Mouse (Mus musculus) lung, postnatal 0 days (tissue): Measurements from ENCODE around the gene Nenf. TPM values are rescaled to one million over a fixed set of nuclear protein-coding genes. Genes with fewer than 3 reads are reported as not detected.

Experiments
- ATAC-seq: fragments of 200-750 bp; cut with Nextera tagmentation; 2 replicates; pipeline ENCODE4 v1.8.0; 2017; ENCODE audit warnings: moderate library complexity
- DNase-seq: peaks from one replicate; pipeline ENCODE4 v3.0.0-alpha.2; 2016; ENCODE audit warnings: low spot score
- H3K27ac ChIP-seq: fragments of 300-500 bp; sonication (generic); 2 replicates; pipeline ENCODE4 v1.5.1; 2014; ENCODE audit warnings: antibody characterized with exemption, mild to moderate bottlenecking, low read length, mixed read lengths
- H3K27me3 ChIP-seq: fragments of 300-500 bp; sonication (generic); replicated peaks from 2 replicates; pipeline ENCODE4 v1.6.1; 2014; ENCODE audit warnings: low read length, mixed read lengths; ENCODE audit not compliant: insufficient read depth
- H3K36me3 ChIP-seq: fragments of 300-500 bp; sonication (generic); 2 replicates; pipeline ENCODE4 v1.6.1; 2014; ENCODE audit warnings: low read length, mixed read lengths; ENCODE audit not compliant: insufficient read depth
- H3K4me1 ChIP-seq: fragments of 300-500 bp; sonication (generic); 2 replicates; pipeline ENCODE4 v1.6.1; 2014; ENCODE audit warnings: antibody characterized with exemption, low read depth, low read length, mixed read lengths; ENCODE audit not compliant: insufficient read depth
- H3K4me2 ChIP-seq: fragments of 300-500 bp; sonication (generic); replicated peaks from 2 replicates; pipeline ENCODE4 v1.6.1; 2014; ENCODE audit warnings: low read depth, mild to moderate bottlenecking, low read length, moderate library complexity, mixed read lengths
- H3K4me3 ChIP-seq: fragments of 300-500 bp; sonication (generic); 2 replicates; pipeline ENCODE4 v1.5.1; 2014; ENCODE audit warnings: low read depth, low read length
- H3K9ac ChIP-seq: fragments of 300-500 bp; sonication (generic); replicated peaks from 2 replicates; pipeline ENCODE4 v1.6.1; 2014; ENCODE audit warnings: low read depth, mild to moderate bottlenecking
- H3K9me3 ChIP-seq: fragments of 300-500 bp; sonication (generic); 2 replicates; pipeline ENCODE4 v1.6.1; 2016; ENCODE audit warnings: low read length, mixed read lengths
- CTCF ChIP-seq: IDR thresholded peaks from 2 replicates; pipeline ENCODE4 v1.5.1; 2016; ENCODE audit warnings: antibody characterized with exemption, mild to moderate bottlenecking
- EP300 ChIP-seq: IDR thresholded peaks from 2 replicates; pipeline ENCODE4 v1.6.1; 2016; ENCODE audit warnings: antibody characterized with exemption, mild to moderate bottlenecking, control low read depth
- WGBS: fragments of 180-500 bp; shearing (Covaris S2); extraction: QIAGEN DNeasy Blood & Tissue Kit; methylation state at CpG from one replicate; pipeline ENCODE4 v1.1.7; 2014; 5-methylcytosine and 5-hydroxymethylcytosine counted together
- polyA plus RNA-seq: library from polyadenylated mRNA; unstranded; fragments of >200 nt; fragmentation: Nextera tagmentation; extraction: Ambion mirVana; gene quantifications from 2 replicates; pipeline ENCODE4 v1.2.1, GENCODE M21; 2015

The Nenf gene
- polyA plus RNA-seq, 1 experiment from 2014 or later = 177 TPM

- H3K36me3 ChIP-seq = no peaks in the 10 kb centered on the region
- DNase-seq (peak; percentile 62), ATAC-seq (no peak)
- WGBS = 66% methylated on average over 4 of the region's 4 CpGs
- H3K27ac ChIP-seq = no peak overlapping the region
- no peaks in the 10 kb centered on the region for H3K27me3 ChIP-seq
- H3K4me1 ChIP-seq = peaks cover 10% of the 10 kb centered on the region; the same call in 1 of the 2 replicates
- H3K4me2 ChIP-seq = no peak overlapping the region
- H3K9ac ChIP-seq = no peak overlapping the region
- no peaks in the 10 kb centered on the region for H3K9me3 ChIP-seq
- TF ChIP-seq CTCF (no peak), EP300 (no peak)
- H3K4me3 ChIP-seq = no peak overlapping the region
Measured at GRCm38 (mm10) chr1:191313926-191314325, 4.1 kb downstream of the Nenf start.

GRCm38 (mm10) chr1:191313158-191313557 lies 4.8 kb downstream of the Nenf start:
- peak overlapping the region; percentile 52 for H3K9ac ChIP-seq
- peak overlapping the region; percentile 55 for H3K4me3 ChIP-seq
- no peaks in the 10 kb centered on the region for H3K27me3 ChIP-seq
- ATAC-seq (no peak), DNase-seq (peak; percentile 36)
- H3K4me2 ChIP-seq = peak overlapping the region; percentile 54
- no peaks in the 10 kb centered on the region for H3K9me3 ChIP-seq
- H3K36me3 ChIP-seq = no peaks in the 10 kb centered on the region
- 73% methylated on average over 6 of the region's 6 CpGs for WGBS
- peak overlapping the region; percentile 75 for H3K27ac ChIP-seq
- TF ChIP-seq CTCF (no peak), EP300 (no peak)
- H3K4me1 ChIP-seq = peaks cover 10% of the 10 kb centered on the region; the same call in 1 of the 2 replicates

GRCm38 (mm10) chr1:191312513-191312941 lies 5.5 kb downstream of the Nenf start:
- Histone ChIP-seq H3K4me1 (peaks cover 10% of the 10 kb centered on the region; the same call in 1 of the 2 replicates), H3K4me2 (peak overlapping the region; percentile 54), H3K9me3 (no peaks in the 10 kb centered on the region), H3K27ac (peak overlapping the region; percentile 75), H3K4me3 (peak overlapping the region; percentile 55), H3K36me3 (no peaks in the 10 kb centered on the region), H3K9ac (peak overlapping the region; percentile 52), H3K27me3 (no peaks in the 10 kb centered on the region)
- peak; percentile 97 for DNase-seq
- under 1% methylated on average over 14 of the region's 14 CpGs for WGBS
- no peak for TF ChIP-seq EP300
- peak; percentile 97 for TF ChIP-seq CTCF
- peak; percentile 97 for ATAC-seq

- Histone ChIP-seq H3K27me3 (no peaks in the 10 kb centered on the region), H3K4me3 (no peak overlapping the region), H3K4me2 (no peak overlapping the region), H3K36me3 (no peaks in the 10 kb centered on the region), H3K4me1 (peaks cover 5% of the 10 kb centered on the region; the same call in 1 of the 2 replicates), H3K9ac (no peak overlapping the region), H3K27ac (no peak overlapping the region), H3K9me3 (no peaks in the 10 kb centered on the region)
- TF ChIP-seq EP300 = no peak
- TF ChIP-seq CTCF = no peak
- 76% methylated on average over 4 of the region's 4 CpGs for WGBS
- DNase-seq = no peak
- no peak for ATAC-seq
Measured at GRCm38 (mm10) chr1:191311296-191311898, 6.6 kb downstream of the Nenf start.

GRCm38 (mm10) chr1:191307766-191308455 lies 10.1 kb downstream of the Nenf start:
- WGBS = 80% methylated on average over 9 of the region's 9 CpGs
- Histone ChIP-seq H3K4me2 (no peak overlapping the region), H3K36me3 (no peaks in the 10 kb centered on the region), H3K4me3 (no peak overlapping the region), H3K9ac (no peak overlapping the region), H3K4me1 (peaks cover 5% of the 10 kb centered on the region; the same call in 1 of the 2 replicates), H3K9me3 (no peaks in the 10 kb centered on the region), H3K27me3 (no peaks in the 10 kb centered on the region), H3K27ac (no peak overlapping the region)
- ATAC-seq (no peak), DNase-seq (peak; percentile 34)
- TF ChIP-seq EP300 (no peak), CTCF (peak; percentile 70)

- DNase-seq (no peak), ATAC-seq (no peak)
- no peak overlapping the region for H3K4me2 ChIP-seq
- WGBS = 90% methylated on average over 9 of the region's 9 CpGs
- no peaks in the 10 kb centered on the region for H3K9me3 ChIP-seq
- peaks cover 4% of the 10 kb centered on the region; the same call in 1 of the 2 replicates for H3K4me1 ChIP-seq
- H3K27ac ChIP-seq = no peak overlapping the region
- H3K27me3 ChIP-seq = no peaks in the 10 kb centered on the region
- H3K4me3 ChIP-seq = no peak overlapping the region
- H3K36me3 ChIP-seq = no peaks in the 10 kb centered on the region
- H3K9ac ChIP-seq = no peak overlapping the region
- TF ChIP-seq CTCF (peak; percentile 41; the same call in 1 of the 2 replicates), EP300 (no peak)
Measured at GRCm38 (mm10) chr1:191306316-191306715, 11.7 kb downstream of the Nenf start.
